Mouse (Mus musculus) testis, adult 2 months (tissue): Measurements from ENCODE around the gene Mme.

Source experiments
- CTCF ChIP-seq: fragments of 200-500 bp; IDR thresholded peaks from 2 replicates; pipeline ENCODE4 v1.5.1; 2012; ENCODE audit warnings: low read depth, mild to moderate bottlenecking, inconsistent platforms, low read length, moderate library complexity; ENCODE audit not compliant: control insufficient read depth, insufficient read depth, insufficient replicate concordance
- POLR2A ChIP-seq: fragments of 200-500 bp; IDR thresholded peaks from 2 replicates; pipeline ENCODE4 v1.6.1; 2012; ENCODE audit warnings: low read depth, mild to moderate bottlenecking, inconsistent platforms, low read length, moderate library complexity; ENCODE audit not compliant: control insufficient read depth

DNA sequence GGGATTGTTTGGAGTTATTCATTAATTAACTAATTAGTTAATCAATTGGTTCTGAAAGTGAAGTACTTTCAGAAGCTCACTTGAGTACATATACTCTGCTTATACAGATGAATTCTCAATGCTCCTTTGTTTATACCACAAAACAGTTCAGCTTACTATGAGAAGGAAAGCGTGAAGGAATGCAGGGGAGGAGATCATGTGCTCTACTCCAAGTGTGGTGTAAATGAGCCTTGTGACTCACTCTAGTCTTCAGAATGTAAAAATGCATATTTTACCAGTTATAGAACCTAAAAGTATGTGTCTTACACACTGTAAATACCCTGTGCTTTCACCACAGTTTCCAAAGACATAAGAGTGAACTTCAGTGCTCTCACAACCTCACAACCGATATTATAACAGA is 84.3 kb downstream of the Mme start:
- TF ChIP-seq POLR2A (no peak), CTCF (no peak)
